Mouse (Mus musculus) adipose tissue, adult 10 weeks (tissue): Measurements from ENCODE around the gene Phb2. TPM values are rescaled to one million over a fixed set of nuclear protein-coding genes. Genes with fewer than 3 reads are reported as not detected.

Source experiments
- polyA plus RNA-seq: library from polyadenylated mRNA; stranded (reverse); fragments of 350-450 nt; fragmentation: Illumina TruSeq; extraction: RNeasy Lipid Tissue Mini Kit (QIAGEN cat#74804); gene quantifications from one replicate; pipeline ENCODE4 v1.2.3, GENCODE M21; 2014; ENCODE audit warnings: low read depth, low replicate concordance

The Phb2 gene
- polyA plus RNA-seq = 129 TPM

GRCm38 (mm10) chr6:124711824-124712782, at the start of gene Phb2, which contains the start of gene Emg1:
Phb2 (plus strand) TSS chr6:124712336.
Emg1 (minus strand) TSS chr6:124712178.

DNA sequence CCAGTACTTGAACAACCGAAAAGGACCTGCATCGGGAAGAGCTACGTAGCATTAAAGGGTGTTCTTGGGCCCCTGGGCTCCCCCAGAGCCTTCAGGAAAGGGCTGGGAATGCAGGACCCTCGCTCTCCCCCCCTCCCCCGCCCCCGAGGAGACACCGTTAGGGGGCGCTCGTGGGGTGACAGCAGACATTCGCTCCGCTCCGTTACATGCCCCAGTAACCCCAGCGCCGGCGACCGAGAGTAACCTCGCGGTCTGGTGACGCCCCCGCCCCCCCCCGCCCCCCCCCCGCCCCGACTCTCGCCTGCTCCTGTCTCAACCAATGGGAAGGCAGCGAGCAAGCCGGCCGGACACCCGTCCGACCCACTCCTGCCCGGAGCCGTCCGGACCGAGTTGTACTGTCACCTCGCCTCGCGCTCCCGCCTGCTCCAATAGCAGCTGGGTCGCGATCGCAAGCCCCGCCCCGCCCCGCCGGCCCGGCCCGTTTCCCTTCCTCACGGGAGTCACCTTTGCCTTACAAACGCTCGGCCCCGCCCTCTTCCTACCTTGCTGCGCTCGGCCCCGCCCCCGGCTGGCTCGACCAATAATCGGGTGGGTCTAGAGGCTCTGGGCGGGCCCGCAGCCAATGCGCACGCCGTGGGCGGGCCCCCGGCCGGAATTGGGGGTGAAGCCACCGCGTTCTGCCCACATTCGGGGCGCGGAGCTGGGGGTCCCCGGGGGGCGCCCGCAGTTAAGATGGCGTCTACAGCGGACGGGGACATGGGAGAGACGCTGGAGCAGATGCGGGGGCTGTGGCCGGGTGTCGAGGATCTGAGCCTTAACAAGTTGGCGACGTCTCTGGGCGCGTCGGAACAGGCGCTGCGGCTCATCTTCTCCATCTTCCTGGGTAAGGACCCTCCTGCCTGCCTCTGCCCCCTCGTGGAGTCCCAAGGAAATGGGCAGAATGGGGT, 49.4 kb upstream of the Phb2 start, which contains the start of gene Lpcat3:
TSS of gene Lpcat3 (plus strand) at position 551 of the 947 bp plus-strand sequence.

DNA sequence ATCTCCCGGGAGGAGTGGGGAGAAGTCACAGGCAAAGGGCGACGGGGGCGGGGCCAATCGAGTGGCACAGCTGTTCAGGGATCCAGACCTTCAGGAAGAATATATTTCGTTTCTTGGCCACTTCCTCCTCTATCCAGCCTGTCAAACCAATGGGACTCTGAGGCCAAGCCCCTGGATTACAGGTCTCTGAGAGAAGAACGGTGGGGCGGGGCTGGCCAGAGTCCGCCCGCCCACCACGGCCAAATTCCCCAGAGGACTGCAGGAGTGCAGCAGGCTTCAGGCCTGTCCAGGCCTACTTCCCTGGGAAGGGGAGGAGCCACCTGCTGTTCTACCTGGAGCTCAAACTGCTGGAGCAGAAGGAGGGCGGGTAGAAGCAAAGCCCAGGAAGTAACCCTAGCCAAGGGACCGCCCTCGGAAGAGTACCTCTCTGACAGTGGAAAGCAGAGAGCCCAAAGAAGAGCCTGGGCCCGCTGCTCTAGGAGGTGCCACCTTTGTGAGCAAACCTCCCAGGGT, 26.4 kb downstream of the Phb2 start, which contains the start of gene Ptpn6:
TSS of gene Ptpn6 (minus strand) at position 204 of the 513 bp plus-strand sequence.

GRCm38 (mm10) chr6:124740888-124741761, 29.0 kb downstream of the Phb2 start, which contains the start of gene Grcc10:
Grcc10 (minus strand) TSS chr6:124741374.

GRCm38 (mm10) chr6:124755831-124756595, 43.9 kb downstream of the Phb2 start, which contains the start of the genes Gm45234 and Atn1:
Gm45234 (minus strand) TSS chr6:124756021.
Atn1 (minus strand) TSS chr6:124756524.

Other genes starting within 250 kb of the Phb2 start
- 6.1 TPM for gene Clstn3, start 247.5 kb upstream of the Phb2 start, polyA plus RNA-seq
- gene C1rl, start 219.2 kb upstream of the Phb2 start, polyA plus RNA-seq = 4.6 TPM
- 78.4 TPM for gene C1ra, start 199.9 kb upstream of the Phb2 start, polyA plus RNA-seq
- 183 TPM for gene C1s1, start 170.0 kb upstream of the Phb2 start, polyA plus RNA-seq
- gene C1rb, start 142.0 kb upstream of the Phb2 start, polyA plus RNA-seq = not detected
- 5.6 TPM for gene C1s2, start 76.3 kb upstream of the Phb2 start, polyA plus RNA-seq
- gene Lpcat3, start 49.3 kb upstream of the Phb2 start, polyA plus RNA-seq = 75.1 TPM
- 55.2 TPM for gene Emg1, start 158 bp upstream of the Phb2 start, polyA plus RNA-seq
- 24.1 TPM for gene Ptpn6, start 26.4 kb downstream of the Phb2 start, polyA plus RNA-seq
- 210 TPM for gene Grcc10, start 29.0 kb downstream of the Phb2 start, polyA plus RNA-seq
- gene Gm45234, start 43.7 kb downstream of the Phb2 start, polyA plus RNA-seq = not detected
- gene Atn1, start 44.2 kb downstream of the Phb2 start, polyA plus RNA-seq = 47.5 TPM
- gene Eno2, start 57.3 kb downstream of the Phb2 start, polyA plus RNA-seq = 5.5 TPM
- 10.8 TPM for gene Lrrc23, start 67.4 kb downstream of the Phb2 start, polyA plus RNA-seq
- 15.2 TPM for gene Spsb2, start 96.3 kb downstream of the Phb2 start, polyA plus RNA-seq
- 317 TPM for gene Tpi1, start 102.0 kb downstream of the Phb2 start, polyA plus RNA-seq
- gene Usp5, start 117.1 kb downstream of the Phb2 start, polyA plus RNA-seq = 84.1 TPM
- gene Cdca3, start 117.2 kb downstream of the Phb2 start, polyA plus RNA-seq = 9.8 TPM
- not detected for gene Gnb3, start 127.9 kb downstream of the Phb2 start, polyA plus RNA-seq
- gene P3h3, start 145.4 kb downstream of the Phb2 start, polyA plus RNA-seq = 18.1 TPM
- 1.5 TPM for gene Gpr162, start 151.6 kb downstream of the Phb2 start, polyA plus RNA-seq
- 1.8 TPM for gene Cd4, start 175.9 kb downstream of the Phb2 start, polyA plus RNA-seq
- 2.3 TPM for gene Lag3, start 199.4 kb downstream of the Phb2 start, polyA plus RNA-seq
- 493 TPM for gene Ptms, start 207.8 kb downstream of the Phb2 start, polyA plus RNA-seq
- gene Mlf2, start 219.1 kb downstream of the Phb2 start, polyA plus RNA-seq = 206 TPM